In the genomic region with DNA sequence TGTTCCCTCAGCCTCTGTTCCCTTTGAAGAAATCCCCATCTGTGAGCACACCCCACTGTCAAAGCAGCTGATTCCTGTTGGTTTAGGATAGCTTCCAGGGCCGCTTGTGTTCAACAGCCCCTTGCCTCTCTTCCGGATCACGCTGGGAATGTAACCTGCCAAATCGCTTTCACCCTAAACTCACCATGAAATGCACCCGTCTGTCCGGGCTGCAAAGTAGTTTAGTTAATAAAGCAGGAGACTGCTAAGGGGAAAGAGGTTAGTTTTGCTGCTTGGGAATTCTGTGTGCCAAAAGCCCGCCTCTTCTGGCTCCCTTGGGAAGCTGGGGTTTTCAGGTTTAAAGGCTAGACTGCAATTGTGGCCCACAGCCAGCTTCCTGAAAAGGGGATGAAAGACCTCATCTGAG, we compare ENCODE assay signal across 9 mouse cellular contexts.
A peak's percentile ranks its signal among the peaks of the same experiment; 100 is the strongest.
DNase-seq lines count a peak whose midpoint lies in the region; ATAC-seq lines count a peak whose summit lies in the region.
"Had no signal": no experiment of that assay in that cellular context is flagged by ENCODE, and none has a peak within 500 bp of the region (broad histone marks: within the 10 kb centered on the region; RNA-seq: fewer than 3 reads in every experiment).

No protein-coding gene starts in this region.

- H3K27me3 ChIP-seq in embryonic facial prominence, embryonic 15.5 days = no peaks in the 10 kb centered on the region
- H3K27me3 ChIP-seq in heart, embryonic 16.5 days (ENCODE audit: control insufficient read depth, insufficient read depth, low read length) = no peaks in the 10 kb centered on the region
- peaks cover 8% of the 10 kb centered on the region; the same call in 1 of the 2 replicates for H3K27me3 ChIP-seq in neural tube, embryonic 13.5 days
- H3K27me3 ChIP-seq: liver, embryonic 13.5 days had no signal

- H3K4me2 ChIP-seq in embryonic facial prominence, embryonic 15.5 days (replicated peaks) = peak overlapping the region; percentile 15; the same call in 1 of the 2 replicates
- peak overlapping the region; percentile 59 for H3K4me2 ChIP-seq in heart, embryonic 16.5 days (ENCODE audit: low read depth, low read length)
- no peak overlapping the region; the same call in 1 of the 2 replicates for H3K4me2 ChIP-seq in neural tube, embryonic 13.5 days
- H3K4me2 ChIP-seq: liver, embryonic 13.5 days had no signal

- no peak overlapping the region for H3K9ac ChIP-seq in embryonic facial prominence, embryonic 15.5 days
- H3K9ac ChIP-seq in heart, embryonic 16.5 days (ENCODE audit: low read length) = no peak overlapping the region
- H3K9ac ChIP-seq in neural tube, embryonic 13.5 days = no peak overlapping the region
- H3K9ac ChIP-seq: liver, embryonic 13.5 days had no signal

- 21% methylated on average over 7 of the region's 7 CpGs for WGBS in embryonic facial prominence, embryonic 15.5 days
- 14% methylated on average over 7 of the region's 7 CpGs for WGBS in heart, embryonic 16.5 days
- 4% methylated on average over 7 of the region's 7 CpGs for WGBS in neural tube, embryonic 13.5 days

- no peak overlapping the region for H3K27ac ChIP-seq in embryonic facial prominence, embryonic 15.5 days (replicated peaks)
- H3K27ac ChIP-seq in heart, embryonic 16.5 days (ENCODE audit: low read length) = no peak overlapping the region
- H3K27ac ChIP-seq in neural tube, embryonic 13.5 days (replicated peaks) = no peak overlapping the region
- H3K27ac ChIP-seq: liver, embryonic 13.5 days had no signal

- H3K9me3 ChIP-seq in embryonic facial prominence, embryonic 15.5 days (replicated peaks) = no peaks in the 10 kb centered on the region
- no peaks in the 10 kb centered on the region for H3K9me3 ChIP-seq in heart, embryonic 16.5 days (replicated peaks; ENCODE audit: control insufficient read depth, low read length)
- no peaks in the 10 kb centered on the region for H3K9me3 ChIP-seq in neural tube, embryonic 13.5 days
- H3K9me3 ChIP-seq: liver, embryonic 13.5 days had no signal

- no peak for ATAC-seq in embryonic facial prominence, embryonic 15.5 days (ENCODE audit: insufficient number of reproducible peaks, low FRiP score, low TSS enrichment, low read depth)
- ATAC-seq in heart, embryonic 16.5 days (replicated peaks; ENCODE audit: extremely low read depth, insufficient read depth, low FRiP score) = peak; percentile 41; the same call in 1 of the 2 replicates
- peak; percentile 89 for ATAC-seq in neural tube, embryonic 13.5 days (ENCODE audit: low read depth)

- peaks cover 7% of the 10 kb centered on the region; the same call in 1 of the 2 replicates for H3K4me1 ChIP-seq in embryonic facial prominence, embryonic 15.5 days
- peaks cover 5% of the 10 kb centered on the region for H3K4me1 ChIP-seq in heart, embryonic 16.5 days (ENCODE audit: control insufficient read depth, insufficient read depth, low read length)
- H3K4me1 ChIP-seq in neural tube, embryonic 13.5 days (replicated peaks) = peaks cover 4% of the 10 kb centered on the region
- H3K4me1 ChIP-seq: liver, embryonic 13.5 days had no signal

- DNase-seq in retina, postnatal 1 day = peak; percentile 4
- no peak for DNase-seq in retina, embryonic 14.5 days (ENCODE audit: low spot score)
- DNase-seq in kidney, postnatal 36 days = peak; percentile 53 to 73
- no peak for DNase-seq in thymus, postnatal 14 days
- DNase-seq in right cerebral cortex, postnatal 36 days (ENCODE audit: low spot score in 2 of 2) = no peak
- DNase-seq: liver, embryonic 13.5 days had no signal

- H3K36me3 ChIP-seq in embryonic facial prominence, embryonic 15.5 days = no peaks in the 10 kb centered on the region
- H3K36me3 ChIP-seq in heart, embryonic 16.5 days (ENCODE audit: control insufficient read depth, insufficient read depth) = no peaks in the 10 kb centered on the region
- H3K36me3 ChIP-seq in neural tube, embryonic 13.5 days = no peaks in the 10 kb centered on the region
- H3K36me3 ChIP-seq: liver, embryonic 13.5 days had no signal

- no peak overlapping the region for H3K4me3 ChIP-seq in embryonic facial prominence, embryonic 15.5 days (replicated peaks)
- peak overlapping the region; percentile 15; the same call in 1 of the 2 replicates for H3K4me3 ChIP-seq in heart, embryonic 16.5 days (ENCODE audit: low read length)
- H3K4me3 ChIP-seq in neural tube, embryonic 13.5 days = no peak overlapping the region
- H3K4me3 ChIP-seq: liver, embryonic 13.5 days had no signal

Comparison
In these comparisons a context has a peak if more than half of its experiments do, and no peak if none do; other contexts are left out.
1. DNase-seq: peak in retina, postnatal 1 day (single experiment) and kidney, postnatal 36 days (2 of 2); none in retina, embryonic 14.5 days (single experiment), thymus, postnatal 14 days (single experiment) and right cerebral cortex, postnatal 36 days (0 of 2).